Mouse (Mus musculus) forebrain, embryonic 11.5 days (tissue): Measurements from ENCODE around the gene Cdc20. TPM values are rescaled to one million over a fixed set of nuclear protein-coding genes. Genes with fewer than 3 reads are reported as not detected.

ENCODE experiments used
- ATAC-seq: fragments of 200-750 bp; cut with Nextera tagmentation; replicated peaks from 2 replicates; pipeline ENCODE4 v1.8.0; 2017; ENCODE audit warnings: moderate TSS enrichment; ENCODE audit not compliant: low FRiP score
- DNase-seq: peaks from one replicate; pipeline ENCODE4 v3.0.0-alpha.2; 2017; ENCODE audit warnings: low spot score
- H3K27ac ChIP-seq: fragments of 300-500 bp; sonication (generic); 2 replicates; pipeline ENCODE4 v1.5.1; 2014; ENCODE audit warnings: low read depth, low read length
- H3K27me3 ChIP-seq: fragments of 300-500 bp; sonication (generic); 2 replicates; pipeline ENCODE4 v1.6.1; 2014; ENCODE audit warnings: mild to moderate bottlenecking, low read length, mixed read lengths; ENCODE audit not compliant: control insufficient read depth, insufficient read depth
- H3K36me3 ChIP-seq: fragments of 300-500 bp; sonication (generic); 2 replicates; pipeline ENCODE4 v1.6.1; 2014; ENCODE audit warnings: mild to moderate bottlenecking, low read length, moderate library complexity, mixed read lengths; ENCODE audit not compliant: control insufficient read depth, insufficient read depth
- H3K4me1 ChIP-seq: fragments of 300-500 bp; sonication (generic); replicated peaks from 2 replicates; pipeline ENCODE4 v1.6.1; 2014; ENCODE audit warnings: low read length, mixed read lengths; ENCODE audit not compliant: control insufficient read depth, insufficient read depth
- H3K4me2 ChIP-seq: fragments of 300-500 bp; sonication (generic); 2 replicates; pipeline ENCODE4 v1.6.1; 2014; ENCODE audit warnings: low read depth, mild to moderate bottlenecking, low read length, moderate library complexity, mixed read lengths; ENCODE audit not compliant: severe bottlenecking
- H3K4me3 ChIP-seq: fragments of 300-500 bp; sonication (generic); 2 replicates; pipeline ENCODE4 v1.5.1; 2014; ENCODE audit warnings: low read depth, low read length
- H3K9ac ChIP-seq: fragments of 300-500 bp; sonication (generic); 2 replicates; pipeline ENCODE4 v1.6.1; 2014; ENCODE audit warnings: low read length
- H3K9me3 ChIP-seq: fragments of 300-500 bp; sonication (generic); 2 replicates; pipeline ENCODE4 v1.6.1; 2016; ENCODE audit warnings: low read length, mixed read lengths; ENCODE audit not compliant: control insufficient read depth
- WGBS: fragments of 180-500 bp; shearing (Covaris S2); extraction: QIAGEN DNeasy Blood & Tissue Kit; methylation state at CpG from one replicate; pipeline ENCODE4 v1.1.7; 2014; 5-methylcytosine and 5-hydroxymethylcytosine counted together
- polyA plus RNA-seq: library from polyadenylated mRNA; unstranded; fragments of >200 nt; fragmentation: Nextera tagmentation; extraction: Ambion mirVana; gene quantifications from 2 replicates; pipeline ENCODE4 v1.2.1, GENCODE M21; 2014

Gene Cdc20
- polyA plus RNA-seq, 1 experiment from 2014 or later: 369 TPM

GRCm38 (mm10) chr4:118390146-118390545 lies 47.0 kb downstream of the Cdc20 start:
- WGBS: 89% methylated on average over 11 of the region's 11 CpGs
- H3K27ac ChIP-seq: no peak overlapping the region
- peaks cover 20% of the 10 kb centered on the region; the same call in 1 of the 2 replicates for H3K36me3 ChIP-seq
- no peak for DNase-seq
- no peak overlapping the region for H3K4me2 ChIP-seq
- H3K27me3 ChIP-seq: no peaks in the 10 kb centered on the region
- no peak overlapping the region for H3K9ac ChIP-seq
- no peak for ATAC-seq
- H3K9me3 ChIP-seq: no peaks in the 10 kb centered on the region
- H3K4me3 ChIP-seq: no peak overlapping the region
- no peaks in the 10 kb centered on the region for H3K4me1 ChIP-seq

GRCm38 (mm10) chr4:118387316-118387715 lies 49.8 kb downstream of the Cdc20 start:
- no peak for ATAC-seq
- DNase-seq: no peak
- Histone ChIP-seq H3K9ac (no peak overlapping the region), H3K4me3 (no peak overlapping the region), H3K36me3 (peaks cover 9% of the 10 kb centered on the region; the same call in 1 of the 2 replicates), H3K9me3 (no peaks in the 10 kb centered on the region), H3K27me3 (no peaks in the 10 kb centered on the region), H3K4me2 (no peak overlapping the region), H3K4me1 (no peaks in the 10 kb centered on the region), H3K27ac (no peak overlapping the region)
- 91% methylated on average over 8 of the region's 8 CpGs for WGBS

GRCm38 (mm10) chr4:118383271-118383670 lies 53.9 kb downstream of the Cdc20 start:
- Histone ChIP-seq H3K9me3 (no peaks in the 10 kb centered on the region), H3K9ac (no peak overlapping the region), H3K4me1 (no peaks in the 10 kb centered on the region), H3K27me3 (no peaks in the 10 kb centered on the region), H3K36me3 (peaks cover 9% of the 10 kb centered on the region; the same call in 1 of the 2 replicates), H3K27ac (no peak overlapping the region), H3K4me3 (no peak overlapping the region), H3K4me2 (no peak overlapping the region)
- DNase-seq (no peak), ATAC-seq (no peak)
- WGBS: 92% methylated on average over 7 of the region's 7 CpGs

Other genes with a start within 250 kb of the Cdc20 start
- gene Ptprf, start 145.9 kb downstream of the Cdc20 start, polyA plus RNA-seq: 90.5 and 99.9 TPM in 2 replicates
- gene Szt2, start 28.1 kb downstream of the Cdc20 start, polyA plus RNA-seq: 14.1 and 18.3 TPM in 2 replicates
- 152 and 155 TPM in 2 replicates for gene Med8, start 28.0 kb downstream of the Cdc20 start, polyA plus RNA-seq
- gene Elovl1, start 9.3 kb downstream of the Cdc20 start, polyA plus RNA-seq: 37.8 and 39.8 TPM in 2 replicates
- gene Mpl, start 20.2 kb upstream of the Cdc20 start, polyA plus RNA-seq: 1.0 and 1.5 TPM in 2 replicates
- 13.6 and 14.5 TPM in 2 replicates for gene Tie1, start 52.7 kb upstream of the Cdc20 start, polyA plus RNA-seq
- gene 2610528J11Rik, start 89.6 kb upstream of the Cdc20 start, polyA plus RNA-seq: 0.48 and 0.71 TPM in 2 replicates
- 0.25 and 0.32 TPM in 2 replicates for gene Tmem125, start 106.7 kb upstream of the Cdc20 start, polyA plus RNA-seq
- 0.80 and 0.83 TPM in 2 replicates for gene Cfap57, start 183.4 kb upstream of the Cdc20 start, polyA plus RNA-seq
- gene Ebna1bp2, start 183.4 kb upstream of the Cdc20 start, polyA plus RNA-seq: 181 and 183 TPM in 2 replicates
- not detected in 2 replicates for gene Olfr62, start 221.6 kb upstream of the Cdc20 start, polyA plus RNA-seq